Mouse (Mus musculus): ENCODE measurements around the gene Ttf1. TPM values are rescaled to one million over a fixed set of nuclear protein-coding genes. Genes with fewer than 3 reads are reported as not detected.

Gene Ttf1
- polyA plus RNA-seq, 1 experiment from 2014 or later, result 12.2 TPM

- DNase-seq (ENCODE audit: low spot score) (peak; percentile 98), ATAC-seq (ENCODE audit: insufficient read depth, low FRiP score, low TSS enrichment) (peak; percentile 99)
- H3K9ac ChIP-seq (ENCODE audit: low read length), result peak overlapping the region; percentile 83
- H3K9me3 ChIP-seq (ENCODE audit: control insufficient read depth, low read length), result no peaks in the 10 kb centered on the region
- peaks cover 9% of the 10 kb centered on the region for H3K4me1 ChIP-seq (ENCODE audit: control insufficient read depth, insufficient read depth, low read length)
- WGBS, result under 1% methylated on average over 66 of the region's 81 CpGs
- H3K4me3 ChIP-seq (ENCODE audit: low read depth, low read length), result peak overlapping the region; percentile 69
- H3K27ac ChIP-seq (ENCODE audit: low read depth, low read length), result peak overlapping the region; percentile 94
- H3K4me2 ChIP-seq (ENCODE audit: low read depth), result peak overlapping the region; percentile 83
- no peaks in the 10 kb centered on the region for H3K27me3 ChIP-seq (ENCODE audit: control insufficient read depth, insufficient read depth, low read length)
- H3K36me3 ChIP-seq (ENCODE audit: control insufficient read depth, insufficient read depth, low read length), result peaks cover 2% of the 10 kb centered on the region; the same call in 1 of the 2 replicates
Observed at GRCm38 (mm10) chr2:29124936-29125701, 65.1 kb downstream of the Ttf1 start.

- Histone ChIP-seq H3K4me3 (ENCODE audit: low read depth, low read length) (no peak overlapping the region), H3K27ac (ENCODE audit: low read depth, low read length) (no peak overlapping the region), H3K4me2 (ENCODE audit: low read depth) (no peak overlapping the region), H3K4me1 (ENCODE audit: control insufficient read depth, insufficient read depth, low read length) (peaks cover 6% of the 10 kb centered on the region), H3K9ac (ENCODE audit: low read length) (no peak overlapping the region), H3K27me3 (ENCODE audit: control insufficient read depth, insufficient read depth, low read length) (no peaks in the 10 kb centered on the region), H3K9me3 (ENCODE audit: control insufficient read depth, low read length) (no peaks in the 10 kb centered on the region), H3K36me3 (ENCODE audit: control insufficient read depth, insufficient read depth, low read length) (peaks cover 4% of the 10 kb centered on the region)
- 95% methylated on average over 7 of the region's 7 CpGs for WGBS
- DNase-seq (ENCODE audit: low spot score) (no peak), ATAC-seq (ENCODE audit: insufficient read depth, low FRiP score, low TSS enrichment) (no peak)
Observed at GRCm38 (mm10) chr2:29130118-29130899, 70.2 kb downstream of the Ttf1 start.

- Histone ChIP-seq H3K27ac (ENCODE audit: low read depth, low read length) (no peak overlapping the region), H3K4me3 (ENCODE audit: low read depth, low read length) (no peak overlapping the region), H3K4me1 (ENCODE audit: control insufficient read depth, insufficient read depth, low read length) (no peaks in the 10 kb centered on the region), H3K27me3 (ENCODE audit: control insufficient read depth, insufficient read depth, low read length) (no peaks in the 10 kb centered on the region), H3K9me3 (ENCODE audit: control insufficient read depth, low read length) (no peaks in the 10 kb centered on the region), H3K36me3 (ENCODE audit: control insufficient read depth, insufficient read depth, low read length) (peaks cover 2% of the 10 kb centered on the region; the same call in 1 of the 2 replicates), H3K4me2 (ENCODE audit: low read depth) (no peak overlapping the region), H3K9ac (ENCODE audit: low read length) (no peak overlapping the region)
- DNase-seq (ENCODE audit: low spot score) (no peak), ATAC-seq (ENCODE audit: insufficient read depth, low FRiP score, low TSS enrichment) (no peak)
Observed at GRCm38 (mm10) chr2:29135161-29135560, 75.1 kb downstream of the Ttf1 start.

Other genes with a start within 250 kb of the Ttf1 start
- gene Gtf3c4, start 219.9 kb upstream of the Ttf1 start, polyA plus RNA-seq (2014; fragmentation: Nextera tagmentation; extraction: Ambion mirVana), result 35.9 and 38.7 TPM in 2 replicates
- gene Ddx31, start 219.9 kb upstream of the Ttf1 start, polyA plus RNA-seq (2014; fragmentation: Nextera tagmentation; extraction: Ambion mirVana), result 20.5 and 20.6 TPM in 2 replicates
- 9.2 and 10.2 TPM in 2 replicates for gene Barhl1, start 143.6 kb upstream of the Ttf1 start, polyA plus RNA-seq (2014; fragmentation: Nextera tagmentation; extraction: Ambion mirVana)
- gene Cfap77, start 5.2 kb upstream of the Ttf1 start, polyA plus RNA-seq (2014; fragmentation: Nextera tagmentation; extraction: Ambion mirVana), result 0.33 TPM in 1 of 2 replicates, not detected in the other
- 12.6 and 14.3 TPM in 2 replicates for gene Setx, start 63.9 kb downstream of the Ttf1 start, polyA plus RNA-seq (2014; fragmentation: Nextera tagmentation; extraction: Ambion mirVana)
- gene Ntng2, start 192.7 kb downstream of the Ttf1 start, polyA plus RNA-seq (2014; fragmentation: Nextera tagmentation; extraction: Ambion mirVana), result 3.4 and 3.6 TPM in 2 replicates

Measured in neural tube, embryonic 11.5 days (tissue).